Comparison of ENCODE assay signal across 16 mouse cellular contexts in genomic region chr5:31998806-31999205, GRCm38 (mm10).
"Had no signal": no experiment of that assay in that cellular context is flagged by ENCODE, and none has a peak within 500 bp of the region (broad histone marks: within the 10 kb centered on the region; RNA-seq: fewer than 3 reads in every experiment).

No protein-coding gene starts in this region.

- H3K27me3 ChIP-seq: liver, embryonic 13.5 days; midbrain, embryonic 15.5 days; neural tube, embryonic 12.5 days; neural tube, embryonic 15.5 days had no signal

- H3K4me3 ChIP-seq: layer of hippocampus, adult 2 months; liver, embryonic 13.5 days; midbrain, embryonic 15.5 days; neural tube, embryonic 12.5 days; neural tube, embryonic 15.5 days had no signal

- H3K27ac ChIP-seq: kidney, postnatal 0 days; layer of hippocampus, adult 2 months; liver, embryonic 13.5 days; midbrain, embryonic 15.5 days; neural tube, embryonic 12.5 days; neural tube, embryonic 15.5 days had no signal

- H3K4me1 ChIP-seq: liver, embryonic 13.5 days; midbrain, embryonic 15.5 days; neural tube, embryonic 12.5 days; neural tube, embryonic 15.5 days had no signal

- H3K9me3 ChIP-seq: liver, embryonic 13.5 days; midbrain, embryonic 15.5 days; neural tube, embryonic 12.5 days; neural tube, embryonic 15.5 days had no signal

- H3K36me3 ChIP-seq: liver, embryonic 13.5 days; midbrain, embryonic 15.5 days; neural tube, embryonic 12.5 days; neural tube, embryonic 15.5 days had no signal

- H3K9ac ChIP-seq: liver, embryonic 13.5 days; midbrain, embryonic 15.5 days; neural tube, embryonic 12.5 days; neural tube, embryonic 15.5 days had no signal

- ATAC-seq: midbrain, embryonic 15.5 days had no signal

- H3K4me2 ChIP-seq: liver, embryonic 13.5 days; midbrain, embryonic 11.5 days; midbrain, embryonic 15.5 days; neural tube, embryonic 12.5 days; neural tube, embryonic 15.5 days had no signal

- DNase-seq: kidney, adult 2 months; kidney, postnatal 25 days; layer of hippocampus, adult 9-11 months; liver, embryonic 13.5 days; lung, adult 2 months; lung, postnatal 14 days; lung, postnatal 4 days; right cerebral cortex, adult 18-20 months; right cerebral cortex, postnatal 25 days; thymus, postnatal 25 days had no signal
